Mouse (Mus musculus) thymus, adult 2 months (tissue): ENCODE measurements around the gene Gna12. TPM values are rescaled to one million over a fixed set of nuclear protein-coding genes. Genes with fewer than 3 reads are reported as not detected.

ENCODE experiments used
- DNase-seq: peaks from one replicate; pipeline ENCODE4 v3.0.0; 2021
- H3K27ac ChIP-seq: fragments of 200-500 bp; 2 replicates; pipeline ENCODE4 v1.5.1; 2012; ENCODE audit warnings: low read length, control low read depth; ENCODE audit not compliant: control insufficient read depth, insufficient read depth
- H3K27me3 ChIP-seq: fragments of 200-500 bp; 2 replicates; pipeline ENCODE4 v1.6.1; 2012; ENCODE audit warnings: mild to moderate bottlenecking, low read length, moderate library complexity, mixed read lengths; ENCODE audit not compliant: control insufficient read depth, insufficient read depth
- H3K36me3 ChIP-seq: fragments of 200-500 bp; 2 replicates; pipeline ENCODE4 v1.6.1; 2012; ENCODE audit warnings: mild to moderate bottlenecking, low read length, moderate library complexity; ENCODE audit not compliant: control insufficient read depth, insufficient read depth
- H3K4me1 ChIP-seq: fragments of 200-500 bp; replicated peaks from 2 replicates; pipeline ENCODE4 v1.6.1; 2012; ENCODE audit warnings: low read length; ENCODE audit not compliant: control insufficient read depth, insufficient read depth
- H3K4me3 ChIP-seq: fragments of 200-500 bp; 2 replicates; pipeline ENCODE4 v1.5.1; 2012; ENCODE audit warnings: mild to moderate bottlenecking, low read length, control low read depth, moderate library complexity; ENCODE audit not compliant: control insufficient read depth, insufficient read depth
- CTCF ChIP-seq: fragments of 200-500 bp; IDR thresholded peaks from 2 replicates; pipeline ENCODE4 v1.5.1; 2012; ENCODE audit warnings: mild to moderate bottlenecking, control low read depth, low read length, moderate library complexity, borderline replicate concordance; ENCODE audit not compliant: control insufficient read depth, poor library complexity, insufficient read depth; ENCODE audit errors: extremely low read depth
- POLR2A ChIP-seq: fragments of 200-500 bp; IDR thresholded peaks from 2 replicates; pipeline ENCODE4 v1.6.1; 2012; ENCODE audit warnings: mild to moderate bottlenecking, low read length, control low read depth, moderate library complexity; ENCODE audit not compliant: control insufficient read depth, poor library complexity, insufficient read depth; ENCODE audit errors: extremely low read depth
- WGBS: fragments of 180-500 bp; shearing (Covaris S2); methylation state at CpG from one replicate; pipeline ENCODE4 v1.1.7; 2018; 5-methylcytosine and 5-hydroxymethylcytosine counted together
- polyA plus RNA-seq: library from polyadenylated mRNA; depleted of rRNA; stranded (reverse); fragments of >200 nt; gene quantifications from 2 replicates; pipeline ENCODE4 v1.2.3, GENCODE M21; 2012

Gene Gna12
- polyA plus RNA-seq, 1 experiment = 69.0 TPM

- no peak for DNase-seq
These were observed 89.2 kb downstream of the Gna12 start for GRCm38 (mm10) chr5:140741040-140741439.

GRCm38 (mm10) chr5:140739813-140740212, 90.4 kb downstream of the Gna12 start:
- H3K27ac ChIP-seq = no peak overlapping the region
- TF ChIP-seq CTCF (no peak), POLR2A (no peak)
- 54% methylated on average over 12 of the region's 12 CpGs for WGBS
- peaks cover 25% of the 10 kb centered on the region for H3K4me1 ChIP-seq
- H3K36me3 ChIP-seq = no peaks in the 10 kb centered on the region
- DNase-seq = no peak
- H3K27me3 ChIP-seq = no peaks in the 10 kb centered on the region
- no peak overlapping the region for H3K4me3 ChIP-seq

More at GRCm38 (mm10) chr5:140741040-140741439, 89.2 kb downstream of the Gna12 start:
- no peak for TF ChIP-seq CTCF
- no peak for TF ChIP-seq POLR2A
- H3K4me1 ChIP-seq = peaks cover 17% of the 10 kb centered on the region
- no peaks in the 10 kb centered on the region for H3K27me3 ChIP-seq
- H3K36me3 ChIP-seq = no peaks in the 10 kb centered on the region
- no peak overlapping the region for H3K27ac ChIP-seq
- no peak overlapping the region for H3K4me3 ChIP-seq
- 91% methylated on average over 11 of the region's 11 CpGs for WGBS

- peaks cover 28% of the 10 kb centered on the region for H3K4me1 ChIP-seq
- DNase-seq = peak; percentile 29
- no peak for TF ChIP-seq CTCF
- TF ChIP-seq POLR2A = no peak
- no peaks in the 10 kb centered on the region for H3K36me3 ChIP-seq
- H3K27ac ChIP-seq = no peak overlapping the region
- 5% methylated on average over 13 of the region's 13 CpGs for WGBS
- H3K27me3 ChIP-seq = no peaks in the 10 kb centered on the region
- peak overlapping the region; percentile 28 for H3K4me3 ChIP-seq
These were observed 94.1 kb downstream of the Gna12 start for GRCm38 (mm10) chr5:140736166-140736565.

- H3K27me3 ChIP-seq = no peaks in the 10 kb centered on the region
- 2% methylated on average over 22 of the region's 22 CpGs for WGBS
- TF ChIP-seq CTCF = no peak
- no peak for TF ChIP-seq POLR2A
- DNase-seq = peak; percentile 16
- peak overlapping the region; percentile 28 for H3K4me3 ChIP-seq
- H3K27ac ChIP-seq = no peak overlapping the region
- H3K4me1 ChIP-seq = peaks cover 28% of the 10 kb centered on the region
- H3K36me3 ChIP-seq = no peaks in the 10 kb centered on the region
These were observed 94.9 kb downstream of the Gna12 start for GRCm38 (mm10) chr5:140735297-140735696.

- Histone ChIP-seq H3K27ac (no peak overlapping the region), H3K4me3 (no peak overlapping the region), H3K4me1 (peaks cover 28% of the 10 kb centered on the region), H3K27me3 (no peaks in the 10 kb centered on the region), H3K36me3 (no peaks in the 10 kb centered on the region)
- 23% methylated on average over 3 of the region's 3 CpGs for WGBS
- no peak for DNase-seq
- TF ChIP-seq CTCF (no peak), POLR2A (no peak)
These were observed 96.9 kb downstream of the Gna12 start for GRCm38 (mm10) chr5:140733336-140733735.

- H3K36me3 ChIP-seq = no peaks in the 10 kb centered on the region
- 78% methylated on average over 4 of the region's 4 CpGs for WGBS
These were observed 98.0 kb downstream of the Gna12 start for GRCm38 (mm10) chr5:140732195-140732594.

GRCm38 (mm10) chr5:140731040-140731797, 99.0 kb downstream of the Gna12 start:
- 54% methylated on average over 11 of the region's 11 CpGs for WGBS
- no peak for TF ChIP-seq POLR2A
- TF ChIP-seq CTCF = no peak
- H3K4me3 ChIP-seq = no peak overlapping the region
- H3K4me1 ChIP-seq = peaks cover 11% of the 10 kb centered on the region
- H3K36me3 ChIP-seq = no peaks in the 10 kb centered on the region
- no peak for DNase-seq
- no peak overlapping the region for H3K27ac ChIP-seq
- H3K27me3 ChIP-seq = no peaks in the 10 kb centered on the region

More at GRCm38 (mm10) chr5:140732195-140732594, 98.0 kb downstream of the Gna12 start:
- DNase-seq = peak; percentile 46
- Histone ChIP-seq H3K4me3 (no peak overlapping the region), H3K4me1 (peaks cover 20% of the 10 kb centered on the region), H3K27ac (no peak overlapping the region), H3K27me3 (no peaks in the 10 kb centered on the region)
- TF ChIP-seq CTCF (peak; percentile 77; the same call in 1 of the 2 replicates), POLR2A (no peak)
